Mouse (Mus musculus) midbrain, embryonic 13.5 days (tissue): Measurements from ENCODE around the gene Galm. TPM values are rescaled to one million over a fixed set of nuclear protein-coding genes. Genes with fewer than 3 reads are reported as not detected.

Source experiments
- ATAC-seq: fragments of 200-750 bp; cut with Nextera tagmentation; 2 replicates; pipeline ENCODE4 v1.8.0; 2017; ENCODE audit warnings: mild to moderate bottlenecking, moderate TSS enrichment, moderate library complexity
- H3K27ac ChIP-seq: fragments of 300-500 bp; sonication (generic); 2 replicates; pipeline ENCODE4 v1.5.1; 2015; ENCODE audit warnings: inconsistent platforms, mild to moderate bottlenecking, moderate library complexity
- H3K27me3 ChIP-seq: fragments of 300-500 bp; sonication (generic); 2 replicates; pipeline ENCODE4 v1.6.1; 2015; ENCODE audit warnings: mild to moderate bottlenecking, inconsistent platforms
- H3K36me3 ChIP-seq: fragments of 300-500 bp; sonication (generic); 2 replicates; pipeline ENCODE4 v1.6.1; 2015; ENCODE audit warnings: mild to moderate bottlenecking, inconsistent platforms
- H3K4me1 ChIP-seq: fragments of 300-500 bp; sonication (generic); replicated peaks from 2 replicates; pipeline ENCODE4 v1.6.1; 2015; ENCODE audit warnings: inconsistent platforms
- H3K4me2 ChIP-seq: fragments of 300-500 bp; sonication (generic); replicated peaks from 2 replicates; pipeline ENCODE4 v1.6.1; 2015; ENCODE audit warnings: moderate library complexity, mild to moderate bottlenecking, inconsistent platforms
- H3K4me3 ChIP-seq: fragments of 300-500 bp; sonication (generic); replicated peaks from 2 replicates; pipeline ENCODE4 v1.5.1; 2015; ENCODE audit warnings: mild to moderate bottlenecking, inconsistent platforms
- H3K9ac ChIP-seq: fragments of 300-500 bp; sonication (generic); replicated peaks from 2 replicates; pipeline ENCODE4 v1.6.1; 2015; ENCODE audit warnings: mild to moderate bottlenecking, inconsistent platforms
- H3K9me3 ChIP-seq: fragments of 300-500 bp; sonication (generic); 2 replicates; pipeline ENCODE4 v1.6.1; 2016; ENCODE audit warnings: mild to moderate bottlenecking, inconsistent platforms
- WGBS: fragments of 180-500 bp; shearing (Covaris S2); methylation state at CpG from one replicate; pipeline ENCODE4 v1.1.7; 2015; 5-methylcytosine and 5-hydroxymethylcytosine counted together
- polyA plus RNA-seq: library from polyadenylated mRNA; unstranded; fragments of >200 nt; fragmentation: Nextera tagmentation; extraction: Ambion mirVana; gene quantifications from 2 replicates; pipeline ENCODE4 v1.2.1, GENCODE M21; 2015

Gene Galm
- polyA plus RNA-seq, 1 experiment from 2014 or later = 2.6 TPM

GRCm38 (mm10) chr17:80097221-80097620 is 30.1 kb upstream of the Galm start:
- H3K36me3 ChIP-seq = no peaks in the 10 kb centered on the region
- H3K4me1 ChIP-seq = peaks cover 15% of the 10 kb centered on the region
- no peak overlapping the region for H3K27ac ChIP-seq
- ATAC-seq = peak; percentile 43
- no peak overlapping the region for H3K4me3 ChIP-seq
- no peaks in the 10 kb centered on the region for H3K9me3 ChIP-seq
- 31% methylated on average over 2 of the region's 2 CpGs for WGBS
- no peaks in the 10 kb centered on the region for H3K27me3 ChIP-seq
- H3K9ac ChIP-seq = no peak overlapping the region
- no peak overlapping the region for H3K4me2 ChIP-seq

- Histone ChIP-seq H3K4me3 (no peak overlapping the region), H3K36me3 (no peaks in the 10 kb centered on the region), H3K27ac (no peak overlapping the region), H3K9ac (no peak overlapping the region), H3K4me1 (peaks cover 15% of the 10 kb centered on the region), H3K4me2 (no peak overlapping the region), H3K27me3 (no peaks in the 10 kb centered on the region), H3K9me3 (no peaks in the 10 kb centered on the region)
- WGBS = 89% methylated on average over 6 of the region's 6 CpGs
- ATAC-seq = no peak
These were observed 27.4 kb upstream of the Galm start for GRCm38 (mm10) chr17:80099823-80100222.

GRCm38 (mm10) chr17:80105348-80105978 is 21.8 kb upstream of the Galm start:
- Histone ChIP-seq H3K27ac (no peak overlapping the region), H3K27me3 (no peaks in the 10 kb centered on the region), H3K9me3 (no peaks in the 10 kb centered on the region), H3K4me2 (no peak overlapping the region), H3K36me3 (no peaks in the 10 kb centered on the region), H3K4me1 (no peaks in the 10 kb centered on the region), H3K9ac (no peak overlapping the region), H3K4me3 (no peak overlapping the region)
- 85% methylated on average over 10 of the region's 10 CpGs for WGBS
- no peak for ATAC-seq

- Histone ChIP-seq H3K9ac (no peak overlapping the region), H3K4me3 (no peak overlapping the region), H3K36me3 (no peaks in the 10 kb centered on the region), H3K4me1 (no peaks in the 10 kb centered on the region), H3K9me3 (no peaks in the 10 kb centered on the region), H3K4me2 (no peak overlapping the region), H3K27me3 (no peaks in the 10 kb centered on the region), H3K27ac (no peak overlapping the region)
- no peak for ATAC-seq
- WGBS = 85% methylated on average over 5 of the region's 5 CpGs
These were observed 14.5 kb upstream of the Galm start for GRCm38 (mm10) chr17:80112665-80113305.

- Histone ChIP-seq H3K36me3 (no peaks in the 10 kb centered on the region), H3K4me3 (no peak overlapping the region), H3K9ac (no peak overlapping the region), H3K27me3 (no peaks in the 10 kb centered on the region), H3K9me3 (no peaks in the 10 kb centered on the region), H3K4me1 (no peaks in the 10 kb centered on the region), H3K4me2 (no peak overlapping the region), H3K27ac (no peak overlapping the region)
- 83% methylated on average over 4 of the region's 4 CpGs for WGBS
- ATAC-seq = no peak
These were observed 13.8 kb upstream of the Galm start for GRCm38 (mm10) chr17:80113468-80113867.

- H3K9me3 ChIP-seq = no peaks in the 10 kb centered on the region
- WGBS = 81% methylated on average over 3 of the region's 3 CpGs
- H3K4me3 ChIP-seq = no peak overlapping the region
- no peak for ATAC-seq
- no peak overlapping the region for H3K9ac ChIP-seq
- no peak overlapping the region for H3K4me2 ChIP-seq
- no peak overlapping the region for H3K27ac ChIP-seq
- no peaks in the 10 kb centered on the region for H3K4me1 ChIP-seq
- H3K27me3 ChIP-seq = no peaks in the 10 kb centered on the region
- no peaks in the 10 kb centered on the region for H3K36me3 ChIP-seq
These were observed 6.9 kb upstream of the Galm start for GRCm38 (mm10) chr17:80120396-80120795.

- 57% methylated on average over 1 of the region's 1 CpGs for WGBS
- no peak overlapping the region for H3K4me2 ChIP-seq
- H3K4me1 ChIP-seq = no peaks in the 10 kb centered on the region
- no peaks in the 10 kb centered on the region for H3K36me3 ChIP-seq
- no peaks in the 10 kb centered on the region for H3K9me3 ChIP-seq
- peaks cover 4% of the 10 kb centered on the region; the same call in 1 of the 2 replicates for H3K27me3 ChIP-seq
- no peak overlapping the region for H3K9ac ChIP-seq
- no peak overlapping the region for H3K4me3 ChIP-seq
- ATAC-seq = no peak
- no peak overlapping the region for H3K27ac ChIP-seq
These were observed 5.4 kb upstream of the Galm start for GRCm38 (mm10) chr17:80121833-80122232.

- peaks cover 4% of the 10 kb centered on the region; the same call in 1 of the 2 replicates for H3K27me3 ChIP-seq
- WGBS = 91% methylated on average over 5 of the region's 5 CpGs
- ATAC-seq = no peak
- no peaks in the 10 kb centered on the region for H3K9me3 ChIP-seq
- H3K27ac ChIP-seq = no peak overlapping the region
- H3K9ac ChIP-seq = no peak overlapping the region
- H3K4me3 ChIP-seq = no peak overlapping the region
- no peaks in the 10 kb centered on the region for H3K36me3 ChIP-seq
- no peak overlapping the region for H3K4me2 ChIP-seq
- peaks cover 8% of the 10 kb centered on the region for H3K4me1 ChIP-seq
These were observed 2.1 kb upstream of the Galm start for GRCm38 (mm10) chr17:80124985-80125750.

- peaks cover 11% of the 10 kb centered on the region for H3K4me1 ChIP-seq
- no peaks in the 10 kb centered on the region for H3K9me3 ChIP-seq
- WGBS = 93% methylated on average over 6 of the region's 6 CpGs
- no peaks in the 10 kb centered on the region for H3K36me3 ChIP-seq
- peaks cover 4% of the 10 kb centered on the region; the same call in 1 of the 2 replicates for H3K27me3 ChIP-seq
- H3K27ac ChIP-seq = no peak overlapping the region
- ATAC-seq = no peak
- no peak overlapping the region for H3K4me2 ChIP-seq
- no peak overlapping the region for H3K9ac ChIP-seq
- no peak overlapping the region for H3K4me3 ChIP-seq
These were observed 1.1 kb upstream of the Galm start for GRCm38 (mm10) chr17:80126166-80126565.

- WGBS = 75% methylated on average over 13 of the region's 13 CpGs
- Histone ChIP-seq H3K9me3 (no peaks in the 10 kb centered on the region), H3K27ac (no peak overlapping the region), H3K4me2 (peak overlapping the region; percentile 75; the same call in 1 of the 2 replicates), H3K27me3 (peaks cover 4% of the 10 kb centered on the region; the same call in 1 of the 2 replicates), H3K4me3 (no peak overlapping the region), H3K9ac (no peak overlapping the region), H3K4me1 (peaks cover 14% of the 10 kb centered on the region), H3K36me3 (no peaks in the 10 kb centered on the region)
- ATAC-seq = no peak
These were observed 1.3 kb downstream of the Galm start for GRCm38 (mm10) chr17:80128476-80128990.

GRCm38 (mm10) chr17:80129387-80129786 is 2.1 kb downstream of the Galm start:
- Histone ChIP-seq H3K9ac (no peak overlapping the region), H3K27ac (no peak overlapping the region), H3K27me3 (peaks cover 4% of the 10 kb centered on the region; the same call in 1 of the 2 replicates), H3K4me2 (no peak overlapping the region), H3K9me3 (no peaks in the 10 kb centered on the region), H3K36me3 (no peaks in the 10 kb centered on the region), H3K4me1 (peaks cover 14% of the 10 kb centered on the region), H3K4me3 (no peak overlapping the region)
- WGBS = 53% methylated on average over 4 of the region's 4 CpGs
- no peak for ATAC-seq
